Mouse (Mus musculus) neural tube, embryonic 11.5 days (tissue): ENCODE data around the gene Ccdc40. TPM values are rescaled to one million over a fixed set of nuclear protein-coding genes. Genes with fewer than 3 reads are reported as not detected.

Source experiments
- ATAC-seq: fragments of 200-750 bp; cut with Nextera tagmentation; 2 replicates; pipeline ENCODE4 v1.8.0; 2017; ENCODE audit warnings: moderate number of reproducible peaks, mild to moderate bottlenecking, moderate TSS enrichment, moderate library complexity; ENCODE audit not compliant: insufficient read depth, low FRiP score, low TSS enrichment
- DNase-seq: peaks from one replicate; pipeline ENCODE4 v3.0.0-alpha.2; 2015; ENCODE audit warnings: low spot score
- H3K27ac ChIP-seq: fragments of 300-500 bp; sonication (generic); 2 replicates; pipeline ENCODE4 v1.5.1; 2014; ENCODE audit warnings: low read depth, mild to moderate bottlenecking, low read length
- H3K27me3 ChIP-seq: fragments of 300-500 bp; sonication (generic); 2 replicates; pipeline ENCODE4 v1.6.1; 2014; ENCODE audit warnings: mild to moderate bottlenecking, low read length, mixed read lengths; ENCODE audit not compliant: control insufficient read depth, insufficient read depth
- H3K36me3 ChIP-seq: fragments of 300-500 bp; sonication (generic); 2 replicates; pipeline ENCODE4 v1.6.1; 2014; ENCODE audit warnings: mild to moderate bottlenecking, low read length, moderate library complexity, mixed read lengths; ENCODE audit not compliant: control insufficient read depth, insufficient read depth
- H3K4me1 ChIP-seq: fragments of 300-500 bp; sonication (generic); 2 replicates; pipeline ENCODE4 v1.6.1; 2014; ENCODE audit warnings: low read length, mixed read lengths; ENCODE audit not compliant: control insufficient read depth, insufficient read depth
- H3K4me2 ChIP-seq: fragments of 300-500 bp; sonication (generic); 2 replicates; pipeline ENCODE4 v1.6.1; 2014; ENCODE audit warnings: low read depth, mild to moderate bottlenecking, moderate library complexity
- H3K4me3 ChIP-seq: fragments of 300-500 bp; sonication (generic); 2 replicates; pipeline ENCODE4 v1.5.1; 2014; ENCODE audit warnings: low read depth, low read length
- H3K9ac ChIP-seq: fragments of 300-500 bp; sonication (generic); 2 replicates; pipeline ENCODE4 v1.6.1; 2014; ENCODE audit warnings: mild to moderate bottlenecking, low read length
- H3K9me3 ChIP-seq: fragments of 300-500 bp; sonication (generic); 2 replicates; pipeline ENCODE4 v1.6.1; 2016; ENCODE audit warnings: low read length; ENCODE audit not compliant: control insufficient read depth
- WGBS: fragments of 180-500 bp; shearing (Covaris S2); extraction: QIAGEN DNeasy Blood & Tissue Kit; methylation state at CpG from one replicate; pipeline ENCODE4 v1.1.7; 2014; 5-methylcytosine and 5-hydroxymethylcytosine counted together
- polyA plus RNA-seq: library from polyadenylated mRNA; unstranded; fragments of >200 nt; fragmentation: Nextera tagmentation; extraction: Ambion mirVana; gene quantifications from 2 replicates; pipeline ENCODE4 v1.2.1, GENCODE M21; 2014

Ccdc40 gene
- polyA plus RNA-seq, 1 experiment from 2014 or later = 15.3 TPM

DNA sequence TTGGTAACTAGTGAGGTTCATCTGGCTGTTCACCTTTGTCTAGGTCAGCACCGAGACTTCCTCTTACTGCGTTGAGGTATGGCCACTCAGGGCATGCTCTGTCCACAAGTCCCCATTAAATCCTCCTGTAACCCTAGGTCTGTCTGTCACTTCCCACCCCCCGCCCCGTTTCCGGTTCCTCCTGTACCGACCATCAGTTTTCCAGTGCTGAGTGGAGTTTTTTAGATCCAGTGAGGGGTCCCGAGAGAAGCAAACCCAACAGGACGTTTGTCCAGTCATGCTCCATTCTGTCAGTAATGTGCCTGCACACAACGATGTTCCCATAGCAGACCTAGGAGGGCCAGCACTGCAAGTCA lies 29.8 kb downstream of the Ccdc40 start:
- H3K4me1 ChIP-seq = no peaks in the 10 kb centered on the region
- 62% methylated on average over 9 of the region's 9 CpGs for WGBS
- no peak overlapping the region for H3K4me3 ChIP-seq
- no peaks in the 10 kb centered on the region for H3K9me3 ChIP-seq
- H3K27ac ChIP-seq = no peak overlapping the region
- DNase-seq = no peak
- H3K4me2 ChIP-seq = peak overlapping the region; percentile 31
- H3K36me3 ChIP-seq = no peaks in the 10 kb centered on the region
- no peak overlapping the region for H3K9ac ChIP-seq
- no peaks in the 10 kb centered on the region for H3K27me3 ChIP-seq
- no peak for ATAC-seq

DNA sequence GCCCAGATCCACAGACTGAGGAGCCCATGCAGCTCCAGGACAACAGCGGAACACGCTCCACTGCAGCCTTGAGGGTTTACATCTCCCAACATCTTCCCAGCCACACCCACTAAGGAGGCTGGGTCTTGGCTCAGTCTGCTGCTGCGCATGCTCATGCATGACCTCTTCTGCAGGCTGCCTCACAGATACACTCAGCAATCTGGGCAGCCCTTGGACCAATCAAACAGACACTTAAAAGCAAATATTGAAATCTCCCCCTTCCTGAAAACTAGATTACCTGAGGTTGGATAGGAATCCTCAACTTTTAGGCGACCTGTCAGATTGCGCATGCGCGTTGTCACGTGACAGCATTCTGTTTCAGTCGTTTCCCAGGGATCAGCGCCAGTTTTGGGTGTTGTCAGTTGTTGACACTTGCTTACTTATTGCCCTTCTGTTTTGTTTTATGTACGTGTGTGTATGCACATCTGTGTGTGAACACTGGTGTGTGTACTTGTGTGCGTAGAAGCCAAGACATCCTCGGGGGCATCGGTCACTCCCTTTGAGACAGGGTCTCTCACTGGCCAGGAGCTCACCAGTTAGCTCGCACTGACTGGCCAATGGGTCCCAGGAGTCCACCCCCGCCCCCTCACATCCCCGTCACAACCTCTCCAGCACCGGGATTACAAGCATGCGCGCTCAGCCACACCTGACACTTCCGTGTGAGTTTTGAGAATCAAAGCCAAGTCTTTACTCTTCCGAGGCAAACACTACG lies 30.4 kb downstream of the Ccdc40 start:
- DNase-seq (peak; percentile 55), ATAC-seq (no peak)
- H3K9me3 ChIP-seq = no peaks in the 10 kb centered on the region
- 0 out of 2 replicates have a peak overlapping the region, but pooled peaks have one; percentile 13 for H3K4me3 ChIP-seq
- no peaks in the 10 kb centered on the region for H3K36me3 ChIP-seq
- H3K4me1 ChIP-seq = no peaks in the 10 kb centered on the region
- no peak overlapping the region for H3K27ac ChIP-seq
- no peaks in the 10 kb centered on the region for H3K27me3 ChIP-seq
- H3K9ac ChIP-seq = no peak overlapping the region
- WGBS = 72% methylated on average over 23 of the region's 23 CpGs
- peak overlapping the region; percentile 31 for H3K4me2 ChIP-seq

DNA sequence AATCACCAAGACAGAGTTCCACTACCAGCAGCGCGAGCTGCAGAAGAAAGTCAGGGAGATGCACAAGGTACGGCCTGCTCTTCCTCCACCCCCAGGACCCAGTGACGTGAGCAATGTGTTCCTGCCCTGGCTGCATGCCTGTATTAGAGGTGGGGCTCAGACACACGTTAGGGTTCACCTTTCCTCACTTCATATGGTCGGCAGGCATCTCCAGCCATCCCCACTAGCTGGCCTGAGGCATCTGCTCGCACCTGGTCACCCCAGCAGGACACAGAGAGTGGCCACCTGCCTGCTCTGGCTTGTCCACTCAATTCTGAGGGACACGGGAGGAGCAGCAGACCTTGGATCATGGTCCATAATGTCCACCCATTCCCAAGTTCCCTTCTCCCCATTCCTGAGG lies 31.6 kb downstream of the Ccdc40 start:
- no peaks in the 10 kb centered on the region for H3K36me3 ChIP-seq
- 87% methylated on average over 8 of the region's 8 CpGs for WGBS

GRCm38 (mm10) chr11:119264413-119264812 lies 36.0 kb downstream of the Ccdc40 start:
- Histone ChIP-seq H3K9me3 (no peaks in the 10 kb centered on the region), H3K4me1 (0 out of 2 replicates have a peak, but pooled peaks cover 3% of the 10 kb centered on the region), H3K4me3 (no peak overlapping the region), H3K4me2 (no peak overlapping the region), H3K9ac (no peak overlapping the region), H3K27ac (no peak overlapping the region), H3K36me3 (no peaks in the 10 kb centered on the region), H3K27me3 (no peaks in the 10 kb centered on the region)
- no peak for ATAC-seq
- 92% methylated on average over 13 of the region's 13 CpGs for WGBS
- DNase-seq = no peak

More for the DNA sequence above, 31.6 kb downstream of the Ccdc40 start:
- DNase-seq = no peak
- Histone ChIP-seq H3K27me3 (no peaks in the 10 kb centered on the region), H3K4me3 (no peak overlapping the region), H3K9me3 (no peaks in the 10 kb centered on the region), H3K4me1 (no peaks in the 10 kb centered on the region), H3K9ac (no peak overlapping the region), H3K27ac (no peak overlapping the region), H3K4me2 (no peak overlapping the region)
- ATAC-seq = no peak

DNA sequence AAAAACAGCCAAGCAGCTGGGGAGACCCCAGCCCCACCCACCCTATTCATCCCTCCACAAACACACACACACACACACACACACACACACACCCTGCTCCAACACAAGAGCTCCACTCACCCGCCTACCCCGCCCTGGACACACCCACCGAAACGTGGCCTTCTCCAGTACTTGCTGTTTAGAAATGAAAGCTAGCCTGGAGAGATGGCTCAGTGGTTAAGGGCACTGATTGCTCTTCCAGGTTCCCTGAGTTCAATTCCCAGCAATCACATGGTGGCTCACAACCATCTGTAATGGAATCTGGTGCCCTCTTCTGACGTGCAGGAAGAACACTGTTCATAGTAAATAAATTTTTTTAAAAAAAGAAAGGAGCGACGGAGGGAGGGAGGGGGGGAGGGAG lies 37.4 kb downstream of the Ccdc40 start:
- H3K4me2 ChIP-seq = no peak overlapping the region
- H3K9ac ChIP-seq = no peak overlapping the region
- no peaks in the 10 kb centered on the region for H3K36me3 ChIP-seq
- no peaks in the 10 kb centered on the region for H3K27me3 ChIP-seq
- WGBS = 83% methylated on average over 7 of the region's 7 CpGs
- 0 out of 2 replicates have a peak, but pooled peaks cover 3% of the 10 kb centered on the region for H3K4me1 ChIP-seq
- H3K4me3 ChIP-seq = no peak overlapping the region
- no peak overlapping the region for H3K27ac ChIP-seq
- no peak for DNase-seq
- H3K9me3 ChIP-seq = no peaks in the 10 kb centered on the region
- ATAC-seq = no peak

- no peak overlapping the region for H3K27ac ChIP-seq
- H3K4me3 ChIP-seq = no peak overlapping the region
- no peaks in the 10 kb centered on the region for H3K9me3 ChIP-seq
- 0 out of 2 replicates have a peak, but pooled peaks cover 3% of the 10 kb centered on the region for H3K4me1 ChIP-seq
- no peaks in the 10 kb centered on the region for H3K27me3 ChIP-seq
- 58% methylated on average over 6 of the region's 6 CpGs for whole genome bisulfite sequencing
- ATAC-seq (peak; percentile 41; the same call in 1 of the 2 replicates), DNase-seq (no peak)
- peak overlapping the region; percentile 87; the same call in 1 of the 2 replicates for H3K4me2 ChIP-seq
- no peaks in the 10 kb centered on the region for H3K36me3 ChIP-seq
- H3K9ac ChIP-seq = no peak overlapping the region
Observed at GRCm38 (mm10) chr11:119267241-119267674, 38.9 kb downstream of the Ccdc40 start.

GRCm38 (mm10) chr11:119267768-119268556 lies 39.6 kb downstream of the Ccdc40 start, which contains the start of gene Gaa:
Gene Gaa (plus strand): TSS chr11:119267887.
- Histone ChIP-seq H3K9me3 (no peaks in the 10 kb centered on the region), H3K4me3 (peak within 1 kb of the TSS; percentile 51), H3K4me2 (peak within 1 kb of the TSS; percentile 87), H3K36me3 (no peaks in the 10 kb centered on the region), H3K4me1 (0 out of 2 replicates have a peak, but pooled peaks cover 3% of the 10 kb centered on the region), H3K27ac (no peak within 1 kb of the TSS), H3K27me3 (no peaks in the 10 kb centered on the region), H3K9ac (peak within 1 kb of the TSS; percentile 53)
- DNase-seq (peak; percentile 96), ATAC-seq (peak; percentile 76; the same call in 1 of the 2 replicates)
- WGBS = 6% methylated on average over 52 of the region's 52 CpGs

- H3K4me3 ChIP-seq = peak overlapping the region; percentile 51
- no peak overlapping the region for H3K27ac ChIP-seq
- DNase-seq = no peak
- 0 out of 2 replicates have a peak, but pooled peaks cover 3% of the 10 kb centered on the region for H3K4me1 ChIP-seq
- H3K4me2 ChIP-seq = peak overlapping the region; percentile 87
- WGBS = 86% methylated on average over 16 of the region's 16 CpGs
- ATAC-seq = no peak
- peak overlapping the region; percentile 53 for H3K9ac ChIP-seq
- no peaks in the 10 kb centered on the region for H3K36me3 ChIP-seq
- no peaks in the 10 kb centered on the region for H3K27me3 ChIP-seq
- no peaks in the 10 kb centered on the region for H3K9me3 ChIP-seq
Observed at GRCm38 (mm10) chr11:119268557-119269195, 40.3 kb downstream of the Ccdc40 start.
